Mouse (Mus musculus) skeletal muscle tissue, adult 2 months (tissue): ENCODE results near the gene Lamb3.
A peak's percentile ranks its signal among the peaks of the same experiment; 100 is the strongest.
"Not testable (repeated sequence)": the region's sequence is repeated elsewhere in the genome, so short reads cannot be mapped to it uniquely, and the experiment has no call there.

Experiments used
- DNase-seq: peaks from one replicate; pipeline ENCODE4 v3.0.0-alpha.2; 2012; ENCODE audit warnings: low read depth, low spot score

Gene Lamb3

GRCm38 (mm10) chr1:193278414-193279045 lies 71.0 kb downstream of the Lamb3 start:
- DNase-seq = peak; percentile 87

GRCm38 (mm10) chr1:193279492-193279891 lies 72.0 kb downstream of the Lamb3 start:
- DNase-seq = no peak

- DNase-seq = no peak
Measured at GRCm38 (mm10) chr1:193281344-193281743, 73.8 kb downstream of the Lamb3 start.

GRCm38 (mm10) chr1:193284228-193284779 lies 76.8 kb downstream of the Lamb3 start:
- DNase-seq = no peak

GRCm38 (mm10) chr1:193285766-193286325 lies 78.3 kb downstream of the Lamb3 start:
- DNase-seq = not testable (repeated sequence)

- DNase-seq = no peak
Measured at GRCm38 (mm10) chr1:193287578-193287977, 80.1 kb downstream of the Lamb3 start.

- no peak for DNase-seq
Measured at GRCm38 (mm10) chr1:193289076-193289475, 81.6 kb downstream of the Lamb3 start.

- no peak for DNase-seq
Measured at GRCm38 (mm10) chr1:193289914-193290313, 82.4 kb downstream of the Lamb3 start.

- no peak for DNase-seq
Measured at GRCm38 (mm10) chr1:193290686-193291085, 83.2 kb downstream of the Lamb3 start.

- DNase-seq = no peak
Measured at GRCm38 (mm10) chr1:193293039-193293438, 85.5 kb downstream of the Lamb3 start.

- no peak for DNase-seq
Measured at GRCm38 (mm10) chr1:193293926-193294325, 86.4 kb downstream of the Lamb3 start.

GRCm38 (mm10) chr1:193295920-193296319 lies 88.4 kb downstream of the Lamb3 start:
- DNase-seq = no peak

- no peak for DNase-seq
Measured at GRCm38 (mm10) chr1:193298141-193298765, 90.8 kb downstream of the Lamb3 start.

- DNase-seq = no peak
Measured at GRCm38 (mm10) chr1:193299995-193300394, 92.5 kb downstream of the Lamb3 start.

- no peak for DNase-seq
Measured at GRCm38 (mm10) chr1:193301216-193302092, 94.0 kb downstream of the Lamb3 start.

GRCm38 (mm10) chr1:193302093-193302405 lies 94.5 kb downstream of the Lamb3 start:
- DNase-seq = no peak

GRCm38 (mm10) chr1:193303096-193303495 lies 95.6 kb downstream of the Lamb3 start:
- no peak for DNase-seq

- no peak for DNase-seq
Measured at GRCm38 (mm10) chr1:193305386-193305785, 97.9 kb downstream of the Lamb3 start.

- DNase-seq = no peak
Measured at GRCm38 (mm10) chr1:193306832-193307231, 99.3 kb downstream of the Lamb3 start.

- DNase-seq = no peak
Measured at GRCm38 (mm10) chr1:193309785-193310518, 102.5 kb downstream of the Lamb3 start.

- DNase-seq = no peak
Measured at GRCm38 (mm10) chr1:193310519-193311085, 103.1 kb downstream of the Lamb3 start.
